Mouse (Mus musculus) embryonic facial prominence, embryonic 14.5 days (tissue): ENCODE results near the gene Draxin. TPM values are rescaled to one million over a fixed set of nuclear protein-coding genes. Genes with fewer than 3 reads are reported as not detected.

Experiments
- ATAC-seq: fragments of 200-750 bp; cut with Nextera tagmentation; 2 replicates; pipeline ENCODE4 v1.8.0; 2017; ENCODE audit warnings: low read depth, moderate number of reproducible peaks, moderate TSS enrichment
- DNase-seq: peaks from one replicate; pipeline ENCODE4 v3.0.0-alpha.2; 2015; ENCODE audit warnings: low spot score
- H3K27ac ChIP-seq: fragments of 300-500 bp; sonication (generic); replicated peaks from 2 replicates; pipeline ENCODE4 v1.5.1; 2014; ENCODE audit warnings: low read depth, mild to moderate bottlenecking, low read length, moderate library complexity
- H3K27me3 ChIP-seq: fragments of 300-500 bp; sonication (generic); replicated peaks from 2 replicates; pipeline ENCODE4 v1.6.1; 2014; ENCODE audit warnings: low read length; ENCODE audit not compliant: control insufficient read depth, insufficient read depth
- H3K36me3 ChIP-seq: fragments of 300-500 bp; sonication (generic); 2 replicates; pipeline ENCODE4 v1.6.1; 2014; ENCODE audit warnings: low read length, mixed read lengths; ENCODE audit not compliant: control insufficient read depth, insufficient read depth
- H3K4me1 ChIP-seq: fragments of 300-500 bp; sonication (generic); 2 replicates; pipeline ENCODE4 v1.6.1; 2014; ENCODE audit warnings: antibody characterized with exemption, low read length; ENCODE audit not compliant: control insufficient read depth, insufficient read depth
- H3K4me2 ChIP-seq: fragments of 300-500 bp; sonication (generic); 2 replicates; pipeline ENCODE4 v1.6.1; 2014; ENCODE audit warnings: low read depth, mild to moderate bottlenecking, low read length, moderate library complexity, mixed read lengths
- H3K4me3 ChIP-seq: fragments of 300-500 bp; sonication (generic); 2 replicates; pipeline ENCODE4 v1.5.1; 2014; ENCODE audit warnings: low read depth, mild to moderate bottlenecking, low read length
- H3K9ac ChIP-seq: fragments of 300-500 bp; sonication (generic); 2 replicates; pipeline ENCODE4 v1.6.1; 2014; ENCODE audit warnings: low read depth, mild to moderate bottlenecking, low read length, moderate library complexity, mixed read lengths
- H3K9me3 ChIP-seq: fragments of 300-500 bp; sonication (generic); 2 replicates; pipeline ENCODE4 v1.6.1; 2016; ENCODE audit warnings: low read length; ENCODE audit not compliant: control insufficient read depth
- WGBS: fragments of 180-500 bp; shearing (Covaris S2); extraction: QIAGEN DNeasy Blood & Tissue Kit; methylation state at CpG from one replicate; pipeline ENCODE4 v1.1.7; 2014; 5-methylcytosine and 5-hydroxymethylcytosine counted together
- polyA plus RNA-seq: library from polyadenylated mRNA; unstranded; fragments of >200 nt; fragmentation: Nextera tagmentation; extraction: Ambion mirVana; gene quantifications from 2 replicates; pipeline ENCODE4 v1.2.1, GENCODE M21; 2014

Gene Draxin
- polyA plus RNA-seq, 1 experiment from 2014 or later = 0.56 TPM

- DNase-seq (no peak), ATAC-seq (no peak)
- Histone ChIP-seq H3K4me2 (peak overlapping the region; percentile 99), H3K9ac (peak overlapping the region; percentile 75), H3K27ac (no peak overlapping the region), H3K4me1 (peaks cover 6% of the 10 kb centered on the region; the same call in 1 of the 2 replicates), H3K27me3 (peaks cover 35% of the 10 kb centered on the region), H3K9me3 (no peaks in the 10 kb centered on the region), H3K4me3 (peak overlapping the region; percentile 66), H3K36me3 (peaks cover 16% of the 10 kb centered on the region; the same call in 1 of the 2 replicates)
- WGBS = 32% methylated on average over 26 of the region's 27 CpGs
Measured at GRCm38 (mm10) chr4:148158436-148159348, 28.2 kb upstream of the Draxin start.

- Histone ChIP-seq H3K9me3 (no peaks in the 10 kb centered on the region), H3K27ac (no peak overlapping the region), H3K36me3 (peaks cover 20% of the 10 kb centered on the region; the same call in 1 of the 2 replicates), H3K27me3 (no peaks in the 10 kb centered on the region), H3K4me2 (no peak overlapping the region), H3K4me3 (no peak overlapping the region), H3K9ac (no peak overlapping the region), H3K4me1 (peaks cover 8% of the 10 kb centered on the region; the same call in 1 of the 2 replicates)
- 58% methylated on average over 3 of the region's 3 CpGs for WGBS
- ATAC-seq = no peak
- no peak for DNase-seq
Measured at GRCm38 (mm10) chr4:148154982-148155381, 24.5 kb upstream of the Draxin start.

- peaks cover 20% of the 10 kb centered on the region; the same call in 1 of the 2 replicates for H3K36me3 ChIP-seq
- no peak overlapping the region for H3K4me2 ChIP-seq
- WGBS = 92% methylated on average over 4 of the region's 4 CpGs
- no peaks in the 10 kb centered on the region for H3K9me3 ChIP-seq
- ATAC-seq (no peak), DNase-seq (no peak)
- no peaks in the 10 kb centered on the region for H3K27me3 ChIP-seq
- H3K9ac ChIP-seq = no peak overlapping the region
- H3K4me1 ChIP-seq = peaks cover 9% of the 10 kb centered on the region; the same call in 1 of the 2 replicates
- no peak overlapping the region for H3K27ac ChIP-seq
- H3K4me3 ChIP-seq = no peak overlapping the region
Measured at GRCm38 (mm10) chr4:148154006-148154405, 23.5 kb upstream of the Draxin start.

- ATAC-seq = no peak
- no peak for DNase-seq
- H3K36me3 ChIP-seq = peaks cover 20% of the 10 kb centered on the region; the same call in 1 of the 2 replicates
- H3K4me2 ChIP-seq = no peak overlapping the region
- H3K27me3 ChIP-seq = no peaks in the 10 kb centered on the region
- 0 out of 2 replicates have a peak, but pooled peaks cover 5% of the 10 kb centered on the region for H3K4me1 ChIP-seq
- no peak overlapping the region for H3K9ac ChIP-seq
- 76% methylated on average over 5 of the region's 5 CpGs for WGBS
- no peaks in the 10 kb centered on the region for H3K9me3 ChIP-seq
- no peak overlapping the region for H3K27ac ChIP-seq
- H3K4me3 ChIP-seq = no peak overlapping the region
Measured at GRCm38 (mm10) chr4:148152547-148152946, 22.0 kb upstream of the Draxin start.

- ATAC-seq = peak; percentile 90
- Histone ChIP-seq H3K4me3 (peak within 1 kb of the TSS; percentile 65), H3K27ac (peak within 1 kb of the TSS; percentile 75; the same call in 1 of the 2 replicates), H3K4me2 (peak within 1 kb of the TSS; percentile 99), H3K27me3 (no peaks in the 10 kb centered on the region), H3K9me3 (no peaks in the 10 kb centered on the region), H3K4me1 (0 out of 2 replicates have a peak, but pooled peaks cover 5% of the 10 kb centered on the region), H3K36me3 (peaks cover 20% of the 10 kb centered on the region; the same call in 1 of the 2 replicates), H3K9ac (peak within 1 kb of the TSS; percentile 76)
- 4% methylated on average over 24 of the region's 67 CpGs for WGBS
- peak; percentile 94 for DNase-seq
Measured at GRCm38 (mm10) chr4:148151267-148152168, 21.0 kb upstream of the Draxin start, which contains the start of gene Fbxo6. TSS of gene Fbxo6 (minus strand) at chr4:148152140.

GRCm38 (mm10) chr4:148150953-148151266, 20.4 kb upstream of the Draxin start:
- peak overlapping the region; percentile 76; the same call in 1 of the 2 replicates for H3K9ac ChIP-seq
- H3K9me3 ChIP-seq = no peaks in the 10 kb centered on the region
- H3K4me3 ChIP-seq = peak overlapping the region; percentile 65

GRCm38 (mm10) chr4:148150242-148150641, 19.7 kb upstream of the Draxin start:
- Histone ChIP-seq H3K27me3 (no peaks in the 10 kb centered on the region), H3K9me3 (no peaks in the 10 kb centered on the region), H3K4me3 (no peak overlapping the region), H3K4me2 (no peak overlapping the region), H3K27ac (no peak overlapping the region), H3K36me3 (peaks cover 22% of the 10 kb centered on the region), H3K4me1 (0 out of 2 replicates have a peak, but pooled peaks cover 5% of the 10 kb centered on the region), H3K9ac (no peak overlapping the region)
- no peak for DNase-seq
- WGBS = 29% methylated on average over 7 of the region's 7 CpGs
- ATAC-seq = no peak

More at GRCm38 (mm10) chr4:148150953-148151266, 20.4 kb upstream of the Draxin start:
- H3K36me3 ChIP-seq = peaks cover 22% of the 10 kb centered on the region; the same call in 1 of the 2 replicates
- ATAC-seq = no peak
- DNase-seq = no peak
- H3K4me1 ChIP-seq = 0 out of 2 replicates have a peak, but pooled peaks cover 5% of the 10 kb centered on the region
- H3K4me2 ChIP-seq = peak overlapping the region; percentile 99
- no peaks in the 10 kb centered on the region for H3K27me3 ChIP-seq
- 41% methylated on average over 3 of the region's 3 CpGs for WGBS
- H3K27ac ChIP-seq = 0 out of 2 replicates have a peak overlapping the region, but pooled peaks have one; percentile 75

- peaks cover 18% of the 10 kb centered on the region for H3K36me3 ChIP-seq
- H3K27ac ChIP-seq = no peak overlapping the region
- H3K4me1 ChIP-seq = 0 out of 2 replicates have a peak, but pooled peaks cover 5% of the 10 kb centered on the region
- H3K9ac ChIP-seq = no peak overlapping the region
- no peak overlapping the region for H3K4me3 ChIP-seq
- no peak for DNase-seq
- no peaks in the 10 kb centered on the region for H3K27me3 ChIP-seq
- no peak overlapping the region for H3K4me2 ChIP-seq
- no peak for ATAC-seq
- WGBS = 50% methylated on average over 12 of the region's 12 CpGs
- no peaks in the 10 kb centered on the region for H3K9me3 ChIP-seq
Measured at GRCm38 (mm10) chr4:148149540-148149939, 19.0 kb upstream of the Draxin start.
